Mouse (Mus musculus): ENCODE measurements around the gene Gsdme. TPM values are rescaled to one million over a fixed set of nuclear protein-coding genes. Genes with fewer than 3 reads are reported as not detected.

The Gsdme gene
- total and polyA plus RNA-seq, 3 experiments: 0.27 to 1.5 TPM; not detected in 1

- Histone ChIP-seq H3K9me3 (replicated peaks; ENCODE audit: insufficient read depth, low read length) (no peaks in the 10 kb centered on the region), H3K27ac (ENCODE audit: control insufficient read depth, low read depth, low read length) (no peak overlapping the region), H3K36me3 (ENCODE audit: control insufficient read depth in 1 of 2, insufficient read depth in 2 of 2, low read length in 2 of 2) (peaks cover 2 to 10% of the 10 kb centered on the region in 2 experiments; a peak in 3 of 4 replicates), H3K9ac (ENCODE audit: control insufficient read depth, low read depth, low read length, poor library complexity, severe bottlenecking) (no peak overlapping the region), H3K4me1 (ENCODE audit: control insufficient read depth in 1 of 2, insufficient read depth in 2 of 2, low read length in 2 of 2) (no peaks in the 10 kb centered on the region), H3K27me3 (ENCODE audit: control insufficient read depth in 1 of 2, insufficient read depth in 2 of 2, low read length in 2 of 2) (no peaks in the 10 kb centered on the region), H3K4me3 (ENCODE audit: control insufficient read depth in 1 of 2, insufficient read depth in 1 of 2, low read depth in 2 of 2, low read length in 2 of 2) (no peak overlapping the region), H3K79me2 (ENCODE audit: control insufficient read depth, insufficient read depth, low read length, poor library complexity) (no peaks in the 10 kb centered on the region)
- TF ChIP-seq MYB (IDR thresholded peaks at IDR 0.05; ENCODE audit: low read depth, low read length): no peak
- no peak for TF ChIP-seq RAD21 (IDR thresholded peaks at IDR 0.05; ENCODE audit: low read depth, low read length)
- no peak for TF ChIP-seq EP300 (IDR thresholded peaks at IDR 0.05; ENCODE audit: low read depth in 1 of 2, low read length in 2 of 2)
- no peak for TF ChIP-seq SIN3A (IDR thresholded peaks at IDR 0.05; ENCODE audit: low read length)
- TF ChIP-seq CHD2 (IDR thresholded peaks at IDR 0.05; ENCODE audit: low read length): no peak
- no peak for TF ChIP-seq POLR2A (IDR thresholded peaks at IDR 0.05; ENCODE audit: control insufficient read depth in 1 of 2, insufficient read depth in 1 of 2, low read depth in 1 of 2, low read length in 2 of 2, poor library complexity in 1 of 2)
- no peak for TF ChIP-seq TAL1 (IDR thresholded peaks at IDR 0.05; ENCODE audit: low read length)
- TF ChIP-seq RCOR1 (IDR thresholded peaks at IDR 0.05; ENCODE audit: low read depth, low read length): no peak
- no peak for DNase-seq (ENCODE audit: low read depth, low spot score)
Observed at GRCm38 (mm10) chr6:50192822-50193221, 70.8 kb downstream of the Gsdme start.

DNA sequence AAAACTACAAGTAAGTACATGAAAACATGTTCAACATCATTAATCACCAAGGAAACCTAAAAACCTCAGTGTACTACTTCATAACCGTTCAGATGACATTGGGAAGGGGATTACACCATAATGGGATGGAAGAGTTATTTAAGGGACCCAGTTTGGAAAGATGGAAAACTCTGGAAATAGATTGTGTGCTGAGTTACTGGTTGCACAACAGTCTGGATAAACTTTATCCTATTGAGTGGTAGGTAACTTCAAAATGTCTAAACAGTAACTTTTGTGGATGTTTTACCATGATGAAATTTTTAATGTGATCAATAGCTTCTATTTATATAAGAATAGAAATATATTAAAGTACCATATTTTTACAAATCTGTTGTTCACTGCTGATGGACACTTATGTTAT, 71.5 kb downstream of the Gsdme start:
- DNase-seq (ENCODE audit: low read depth, low spot score): no peak
- H3K27me3 ChIP-seq (ENCODE audit: control insufficient read depth in 1 of 2, insufficient read depth in 2 of 2, low read length in 2 of 2): no peaks in the 10 kb centered on the region
- no peaks in the 10 kb centered on the region for H3K4me1 ChIP-seq (ENCODE audit: control insufficient read depth in 1 of 2, insufficient read depth in 2 of 2, low read length in 2 of 2)
- no peak overlapping the region for H3K27ac ChIP-seq (ENCODE audit: control insufficient read depth, low read depth, low read length)
- H3K36me3 ChIP-seq (ENCODE audit: control insufficient read depth in 1 of 2, insufficient read depth in 2 of 2, low read length in 2 of 2): peaks cover 2 to 12% of the 10 kb centered on the region in 2 experiments; a peak in 3 of 4 replicates
- no peak overlapping the region for H3K9ac ChIP-seq (ENCODE audit: control insufficient read depth, low read depth, low read length, poor library complexity, severe bottlenecking)
- H3K9me3 ChIP-seq (replicated peaks; ENCODE audit: insufficient read depth, low read length): no peaks in the 10 kb centered on the region
- no peaks in the 10 kb centered on the region for H3K79me2 ChIP-seq (ENCODE audit: control insufficient read depth, insufficient read depth, low read length, poor library complexity)
- H3K4me3 ChIP-seq (ENCODE audit: control insufficient read depth in 1 of 2, insufficient read depth in 1 of 2, low read depth in 2 of 2, low read length in 2 of 2): no peak overlapping the region
- TF ChIP-seq ZMIZ1 (IDR thresholded peaks at IDR 0.05; ENCODE audit: low read depth, low read length) (no peak), GABPA (IDR thresholded peaks at IDR 0.05; ENCODE audit: low read depth, low read length) (no peak), CTCF (IDR thresholded peaks at IDR 0.05 in 2 of 3, conservative IDR thresholded peaks at IDR 0.05 in 1 of 3; ENCODE audit: control insufficient read depth in 1 of 3, insufficient read depth in 1 of 3, low read depth in 2 of 3, low read length in 3 of 3, poor library complexity in 1 of 3, severe bottlenecking in 1 of 3) (no peak), ZNF384 (IDR thresholded peaks at IDR 0.05; ENCODE audit: low read depth, low read length) (no peak), POLR2A (IDR thresholded peaks at IDR 0.05; ENCODE audit: control insufficient read depth in 1 of 2, insufficient read depth in 1 of 2, low read depth in 1 of 2, low read length in 2 of 2, poor library complexity in 1 of 2) (no peak), MEF2A (IDR thresholded peaks at IDR 0.05; ENCODE audit: extremely low read depth, insufficient replicate concordance, low read depth, low read length, poor library complexity, severe bottlenecking) (no peak), KAT2A (conservative IDR thresholded peaks at IDR 0.05; ENCODE audit: low read depth, low read length) (no peak), CHD2 (IDR thresholded peaks at IDR 0.05; ENCODE audit: low read length) (no peak), MYC (IDR thresholded peaks at IDR 0.05; ENCODE audit: low read depth, low read length) (no peak), JUND (IDR thresholded peaks at IDR 0.05; ENCODE audit: low read depth, low read length) (no peak), SIN3A (IDR thresholded peaks at IDR 0.05; ENCODE audit: low read length) (no peak)

Data from MEL (cell line).